8 mouse cellular contexts compared by ENCODE assay signal in the genomic region with DNA sequence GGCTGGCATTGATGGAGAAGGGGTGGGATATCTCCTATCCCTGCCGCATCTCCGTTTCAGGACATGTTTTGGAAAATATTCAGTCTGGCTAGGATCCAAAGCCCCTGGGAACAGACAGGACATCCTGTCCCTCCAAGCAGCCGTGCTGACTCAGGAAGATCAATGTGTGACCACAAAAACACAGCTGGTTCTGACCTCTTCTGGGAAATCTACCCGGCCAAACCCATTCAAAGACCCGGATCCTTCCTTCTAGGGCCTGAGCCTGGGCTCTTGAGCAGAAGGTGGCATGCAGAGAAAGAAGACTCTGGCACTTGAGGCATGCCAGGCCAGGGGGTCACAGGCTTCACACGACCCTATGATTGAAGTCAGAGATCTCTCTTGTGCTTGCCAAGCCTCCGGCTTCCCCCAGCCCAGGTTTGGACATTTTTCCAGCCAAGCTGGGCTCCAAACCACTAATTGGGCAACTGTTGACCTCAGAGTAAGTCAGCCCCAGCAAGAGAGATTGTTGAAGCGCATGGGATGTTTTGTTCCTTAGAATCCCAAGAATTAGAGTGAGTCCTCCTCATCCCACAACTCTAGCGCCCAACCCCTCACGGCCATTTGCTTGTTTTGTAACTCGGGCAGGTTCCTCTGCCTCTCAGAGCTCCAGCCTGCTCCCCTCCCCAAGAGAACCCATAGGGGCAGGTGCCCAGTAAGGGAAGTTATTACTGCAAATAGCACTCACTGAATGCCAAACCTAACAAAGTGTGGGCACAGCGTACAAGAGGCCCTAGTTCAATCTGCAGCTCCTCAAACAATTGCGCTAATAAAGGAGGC. TPM values are rescaled to one million over a fixed set of nuclear protein-coding genes. Genes with fewer than 3 reads are reported as not detected.
DNase-seq lines count a peak whose midpoint lies in the region; ATAC-seq and TF ChIP-seq lines count a peak whose summit lies in the region.

No protein-coding gene starts in this region.

- no peaks in the 10 kb centered on the region for H3K9me3 ChIP-seq in megakaryocyte, embryonic 14.5 days
- no peaks in the 10 kb centered on the region for H3K9me3 ChIP-seq in intestine, postnatal 0 days (ENCODE audit: control insufficient read depth)

- no peaks in the 10 kb centered on the region for H3K36me3 ChIP-seq in megakaryocyte, embryonic 14.5 days (replicated peaks; ENCODE audit: low read length)
- H3K36me3 ChIP-seq in intestine, postnatal 0 days (ENCODE audit: control insufficient read depth, insufficient read depth) = no peaks in the 10 kb centered on the region

- H3K27ac ChIP-seq in intestine, postnatal 0 days (ENCODE audit: low read depth, low read length) = peak overlapping the region; percentile 89

- TF ChIP-seq CTCF in intestine, postnatal 0 days (IDR thresholded peaks at IDR 0.05; ENCODE audit: low read depth) = no peak

- no peaks in the 10 kb centered on the region for H3K27me3 ChIP-seq in megakaryocyte, embryonic 14.5 days (replicated peaks)
- H3K27me3 ChIP-seq in intestine, postnatal 0 days (replicated peaks; ENCODE audit: control insufficient read depth, insufficient read depth, low read length) = no peaks in the 10 kb centered on the region

- H3K4me1 ChIP-seq in megakaryocyte, embryonic 14.5 days = peaks cover 68% of the 10 kb centered on the region
- H3K4me1 ChIP-seq in intestine, postnatal 0 days (replicated peaks; ENCODE audit: control insufficient read depth, insufficient read depth, low read length) = peaks cover 15% of the 10 kb centered on the region

- 48% methylated on average over 13 of the region's 13 CpGs for WGBS in intestine, postnatal 0 days

- H3K4me2 ChIP-seq in intestine, postnatal 0 days (replicated peaks; ENCODE audit: low read depth) = no peak overlapping the region

- peak overlapping the region; percentile 42 for H3K4me3 ChIP-seq in megakaryocyte, embryonic 14.5 days (replicated peaks)
- H3K4me3 ChIP-seq in intestine, postnatal 0 days (ENCODE audit: low read depth, low read length) = no peak overlapping the region

- no peak overlapping the region for H3K9ac ChIP-seq in intestine, postnatal 0 days (ENCODE audit: low read depth, low read length)

- DNase-seq in gastrocnemius, postnatal 10 days = peak; percentile 24
- DNase-seq in lung, postnatal 25 days (ENCODE audit: low spot score) = peak; percentile 94
- DNase-seq in right cerebral cortex, postnatal 36 days (ENCODE audit: low spot score in 2 of 2) = no peak
- DNase-seq in thymus, postnatal 14 days = no peak
- DNase-seq in cerebellum, adult 8-10 months = no peak

- ATAC-seq in megakaryocyte, adult 5-6 weeks (ENCODE audit: poor library complexity, severe bottlenecking) = no peak
- no peak for ATAC-seq in intestine, postnatal 0 days

RNA-seq across cellular contexts. Expression of a gene that starts 5.8 kb away (rescaled TPM):
- polyA plus RNA-seq in megakaryocyte, embryonic 14.5 days (2012; ENCODE audit: insufficient read depth, low replicate concordance) = 5.6 and 12.6 TPM in 2 replicates
- 12.6 and 16.6 TPM in 2 replicates for total RNA-seq in megakaryocyte, adult 5-6 weeks (2015)
- 8.8 and 14.4 TPM in 2 replicates for total RNA-seq in megakaryocyte, adult 5-6 weeks (2017)
- total RNA-seq in gastrocnemius, postnatal 10 days (2021) = 10 to 100 TPM in 1 of 2 experiments, 1 to 10 TPM in 1; 7.6 to 13.8 TPM
- polyA plus RNA-seq in intestine, postnatal 0 days (2015; fragmentation: Nextera tagmentation; extraction: Ambion mirVana) = 10.4 and 10.9 TPM in 2 replicates

RNA-seq across cellular contexts. Expression of a gene that starts 48.7 kb away (rescaled TPM):
- 8.6 and 31.2 TPM in 2 replicates for polyA plus RNA-seq in megakaryocyte, embryonic 14.5 days (2012; ENCODE audit: insufficient read depth, low replicate concordance)
- total RNA-seq in megakaryocyte, adult 5-6 weeks (2015) = 797 and 809 TPM in 2 replicates
- total RNA-seq in megakaryocyte, adult 5-6 weeks (2017) = 623 and 641 TPM in 2 replicates
- total RNA-seq in gastrocnemius, postnatal 10 days (2021) = 100 to 1,000 TPM; 141 to 145 TPM
- 61.3 and 68.5 TPM in 2 replicates for polyA plus RNA-seq in intestine, postnatal 0 days (2015; fragmentation: Nextera tagmentation; extraction: Ambion mirVana)

Comparison
In these comparisons a context has a peak if more than half of its experiments do, and no peak if none do; other contexts are left out.
1. DNase-seq: peak in gastrocnemius, postnatal 10 days (single experiment) and lung, postnatal 25 days (single experiment); none in right cerebral cortex, postnatal 36 days (0 of 2), thymus, postnatal 14 days (single experiment) and cerebellum, adult 8-10 months (single experiment).
2. RNA of a gene that starts 48.7 kb away (total RNA-seq): 623 to 809 TPM in megakaryocyte, adult 5-6 weeks; 141 to 145 TPM in gastrocnemius, postnatal 10 days; every median in the first group is over 4 times any median in the second.